Mouse (Mus musculus) heart, adult 2 months (tissue): ENCODE measurements around the gene Atad3a.

Experiments
- CTCF ChIP-seq: fragments of 200-600 bp; IDR thresholded peaks from 2 replicates; pipeline ENCODE4 v1.8.1; 2022; ENCODE audit warnings: antibody characterized with exemption, mild to moderate bottlenecking, moderate library complexity
- POLR2A ChIP-seq: fragments of 200-500 bp; IDR thresholded peaks from 2 replicates; pipeline ENCODE4 v1.6.1; 2011; ENCODE audit warnings: mild to moderate bottlenecking, low read depth, low read length, control low read depth; ENCODE audit not compliant: insufficient read depth

GRCm38 (mm10) chr4:155746575-155747490 is 14.1 kb downstream of the Atad3a start:
- TF ChIP-seq CTCF (no peak), POLR2A (no peak)
